9 mouse cellular contexts compared by ENCODE assay signal in the genomic region with DNA sequence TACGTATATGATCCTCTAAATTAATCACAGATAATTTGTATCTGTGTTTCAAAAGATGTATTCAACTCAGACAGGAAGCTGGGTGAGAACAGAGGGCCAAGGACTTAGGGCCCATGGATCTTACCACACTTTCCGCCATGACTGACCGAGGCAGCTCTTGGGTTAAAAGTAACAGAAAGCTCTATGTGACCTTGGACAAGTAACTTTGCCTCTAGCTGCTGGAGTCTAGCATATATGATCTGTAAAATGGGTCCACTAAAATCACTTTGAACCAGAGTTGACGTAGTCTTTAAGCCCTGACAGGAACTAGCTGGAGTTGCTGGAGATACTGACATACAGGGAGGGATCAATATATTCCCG. TPM values are rescaled to one million over a fixed set of nuclear protein-coding genes. Genes with fewer than 3 reads are reported as not detected.
A peak's percentile ranks its signal among the peaks of the same experiment; 100 is the strongest.
DNase-seq lines count a peak whose midpoint lies in the region; ATAC-seq and TF ChIP-seq lines count a peak whose summit lies in the region.
"Had no signal": no experiment of that assay in that cellular context is flagged by ENCODE, and none has a peak within 500 bp of the region (broad histone marks: within the 10 kb centered on the region; RNA-seq: fewer than 3 reads in every experiment).

No protein-coding gene starts in this region.

- H3K36me3 ChIP-seq in limb, embryonic 12.5 days, result no peaks in the 10 kb centered on the region
- H3K36me3 ChIP-seq in stomach, embryonic 15.5 days, result no peaks in the 10 kb centered on the region

- DNase-seq in cerebellum, adult 2 months, result no peak
- DNase-seq in retina, embryonic 14.5 days (ENCODE audit: low spot score), result peak; percentile 2
- DNase-seq in retina, postnatal 1 day, result no peak
- no peak for DNase-seq in natural killer cell, adult 2 months (ENCODE audit: low spot score in 2 of 2)
- no peak for DNase-seq in left cerebral cortex, postnatal 10 days (ENCODE audit: extremely low spot score in 1 of 2, low spot score in 2 of 2)

- H3K27ac ChIP-seq in cerebellum, adult 2 months (ENCODE audit: insufficient read depth, low read length), result no peak overlapping the region
- H3K27ac ChIP-seq in limb, embryonic 12.5 days, result no peak overlapping the region
- 0 out of 2 replicates have a peak overlapping the region, but pooled peaks have one; percentile 44 for H3K27ac ChIP-seq in stomach, embryonic 15.5 days

- H3K4me2 ChIP-seq in limb, embryonic 12.5 days, result peak overlapping the region; percentile 94
- H3K4me2 ChIP-seq in stomach, embryonic 15.5 days, result peak overlapping the region; percentile 88

- intact Hi-C loops in left cerebral cortex, postnatal 10 days (cut with DNase I), result loop anchor here (10.0 kb wide), 1 partner anchor 133 kb away; no protein-coding TSS in a partner anchor

- peak overlapping the region; percentile 71 for H3K4me3 ChIP-seq in cerebellum, adult 2 months (replicated peaks; ENCODE audit: insufficient read depth, low read depth, low read length)
- H3K4me3 ChIP-seq in limb, embryonic 12.5 days (replicated peaks), result peak overlapping the region; percentile 84
- peak overlapping the region; percentile 75 for H3K4me3 ChIP-seq in stomach, embryonic 15.5 days (replicated peaks)

- H3K27me3 ChIP-seq in cerebellum, adult 2 months (ENCODE audit: control insufficient read depth, insufficient read depth, low read length), result no peaks in the 10 kb centered on the region
- H3K27me3 ChIP-seq in limb, embryonic 12.5 days, result peaks cover 30% of the 10 kb centered on the region
- no peaks in the 10 kb centered on the region for H3K27me3 ChIP-seq in stomach, embryonic 15.5 days (replicated peaks)

- H3K4me1 ChIP-seq in cerebellum, adult 2 months (ENCODE audit: control insufficient read depth, insufficient read depth, low read length), result peaks cover 11% of the 10 kb centered on the region
- H3K4me1 ChIP-seq in limb, embryonic 12.5 days (replicated peaks), result peaks cover 38% of the 10 kb centered on the region
- no peaks in the 10 kb centered on the region for H3K4me1 ChIP-seq in stomach, embryonic 15.5 days

- WGBS in cerebellum, adult 2 months, result 61% methylated on average over 5 of the region's 5 CpGs
- 40% methylated on average over 5 of the region's 5 CpGs for WGBS in limb, embryonic 12.5 days
- 48% methylated on average over 5 of the region's 5 CpGs for WGBS in stomach, embryonic 15.5 days

- TF ChIP-seq CTCF in cerebellum, adult 2 months (IDR thresholded peaks at IDR 0.05; ENCODE audit: borderline replicate concordance, insufficient read depth, low read depth, low read length), result no peak

- H3K9me3 ChIP-seq in limb, embryonic 12.5 days, result no peaks in the 10 kb centered on the region
- no peaks in the 10 kb centered on the region for H3K9me3 ChIP-seq in stomach, embryonic 15.5 days
- H3K9me3 ChIP-seq: megakaryocyte, embryonic 14.5 days had no signal

- no peak for ATAC-seq in cerebellum, adult (ENCODE audit: insufficient number of reproducible peaks, low FRiP score, low TSS enrichment)
- no peak for ATAC-seq in limb, embryonic 12.5 days (ENCODE audit: insufficient number of reproducible peaks, insufficient read depth, low FRiP score, low TSS enrichment, low read depth)
- ATAC-seq in stomach, embryonic 15.5 days (ENCODE audit: insufficient read depth, low FRiP score, low read depth), result no peak

- no peak for TF ChIP-seq POLR2A in cerebellum, adult 2 months (IDR thresholded peaks at IDR 0.05; ENCODE audit: borderline replicate concordance, insufficient read depth, low read length)

- H3K9ac ChIP-seq in limb, embryonic 12.5 days (replicated peaks), result no peak overlapping the region; the same call in 1 of the 2 replicates
- no peak overlapping the region for H3K9ac ChIP-seq in stomach, embryonic 15.5 days

RNA-seq across cellular contexts. Expression of a gene that starts 1.5 kb away (rescaled TPM):
- 11.5 and 12.5 TPM in 2 replicates for polyA plus RNA-seq in cerebellum, adult 2 months (2012; rRNA removed)
- polyA plus RNA-seq in limb, embryonic 12.5 days (2016; fragmentation: Nextera tagmentation; extraction: Ambion mirVana), result 17.5 and 20.3 TPM in 2 replicates
- polyA plus RNA-seq in stomach, embryonic 15.5 days (2015; fragmentation: Nextera tagmentation; extraction: Ambion mirVana), result 20.3 and 24.2 TPM in 2 replicates
- 1 to 10 TPM; 7.2 to 7.7 TPM for total RNA-seq in left cerebral cortex, postnatal 10 days (2021)

RNA-seq across cellular contexts. Expression of a gene that starts 43.1 kb away (rescaled TPM):
- 9.2 and 10.7 TPM in 2 replicates for polyA plus RNA-seq in cerebellum, adult 2 months (2012; rRNA removed)
- polyA plus RNA-seq in limb, embryonic 12.5 days (2016; fragmentation: Nextera tagmentation; extraction: Ambion mirVana), result 2.7 and 3.1 TPM in 2 replicates
- 1.6 and 1.7 TPM in 2 replicates for polyA plus RNA-seq in stomach, embryonic 15.5 days (2015; fragmentation: Nextera tagmentation; extraction: Ambion mirVana)
- total RNA-seq in left cerebral cortex, postnatal 10 days (2021), result 10 to 100 TPM; 11.4 to 11.9 TPM
